Mouse (Mus musculus) central nervous system, embryonic 18 days (tissue): Measurements from ENCODE around the gene Gm10477. TPM values are rescaled to one million over a fixed set of nuclear protein-coding genes. Genes with fewer than 3 reads are reported as not detected.

Experiments used
- polyA plus RNA-seq: library from polyadenylated mRNA; depleted of rRNA; stranded (reverse); fragments of >200 nt; gene quantifications from 2 replicates; pipeline ENCODE4 v1.2.3, GENCODE M21; 2012; rRNA removed

The Gm10477 gene
- not detected in 2 replicates for polyA plus RNA-seq

GRCm38 (mm10) chrX:56524442-56524841 lies at the start of gene Gm10477:
Gene Gm10477 (plus strand): TSS chrX:56524742.

GRCm38 (mm10) chrX:56549506-56549905 lies 25.0 kb downstream of the Gm10477 start, which contains the start of gene Gm648:
Gene Gm648 (minus strand): TSS chrX:56549606.

Other genes with a start within 250 kb of the Gm10477 start
- gene Zfp449, start 178.3 kb upstream of the Gm10477 start, polyA plus RNA-seq: 4.0 and 4.4 TPM in 2 replicates
- 31.8 and 34.2 TPM in 2 replicates for gene Smim10l2a, start 150.2 kb upstream of the Gm10477 start, polyA plus RNA-seq
- gene Gm2174, start 76.8 kb upstream of the Gm10477 start, polyA plus RNA-seq: not detected in 2 replicates
- gene Ints6l, start 69.9 kb upstream of the Gm10477 start, polyA plus RNA-seq: 60.4 and 69.9 TPM in 2 replicates
- 0.29 and 0.38 TPM in 2 replicates for gene Gm648, start 24.9 kb downstream of the Gm10477 start, polyA plus RNA-seq
- gene Mmgt1, start 73.3 kb downstream of the Gm10477 start, polyA plus RNA-seq: 35.5 and 37.7 TPM in 2 replicates
- 86.0 and 94.2 TPM in 2 replicates for gene Slc9a6, start 85.0 kb downstream of the Gm10477 start, polyA plus RNA-seq
- gene Fhl1, start 207.0 kb downstream of the Gm10477 start, polyA plus RNA-seq: 308 and 351 TPM in 2 replicates